Mouse (Mus musculus) C2C12 (cell line): ENCODE data around the gene Hist1h3a. TPM values are rescaled to one million over a fixed set of nuclear protein-coding genes. Genes with fewer than 3 reads are reported as not detected.

Experiments
- H3K27me3 ChIP-seq: one replicate; pipeline ENCODE4 v1.6.1; 2011; ENCODE audit not compliant: control insufficient read depth, insufficient read depth, insufficient read length
- H3K36me3 ChIP-seq: one replicate; pipeline ENCODE4 v1.6.1; 2011; ENCODE audit not compliant: control insufficient read depth, insufficient read depth
- H3K4me3 ChIP-seq: one replicate; pipeline ENCODE4 v1.5.1; 2011; ENCODE audit warnings: mild to moderate bottlenecking, control low read depth; ENCODE audit not compliant: poor library complexity, insufficient read depth, severe bottlenecking
- H3K79me2 ChIP-seq: one replicate; pipeline ENCODE4 v1.6.1; 2011; ENCODE audit not compliant: control insufficient read depth, insufficient read depth
- H3K79me3 ChIP-seq: one replicate; pipeline ENCODE4 v1.6.1; 2011; ENCODE audit warnings: low read depth, control low read depth
- H3ac ChIP-seq: one replicate; pipeline ENCODE3; 2011; ENCODE audit warnings: low read depth; ENCODE audit not compliant: control insufficient read depth, insufficient read length
- CEBPB ChIP-seq: IDR thresholded peaks from one replicate; pipeline ENCODE4 v1.6.1; 2011; ENCODE audit warnings: low read depth, mild to moderate bottlenecking, control low read depth, moderate library complexity
- CTCF ChIP-seq: IDR thresholded peaks from one replicate; pipeline ENCODE4 v1.5.1; 2011; ENCODE audit not compliant: control insufficient read depth, insufficient read depth, insufficient read length
- FOSL1 ChIP-seq: IDR thresholded peaks from one replicate; pipeline ENCODE4 v1.8.0; 2011; ENCODE audit warnings: mild to moderate bottlenecking, low read length; ENCODE audit not compliant: poor library complexity, insufficient read depth, severe bottlenecking
- MAX ChIP-seq: IDR thresholded peaks from one replicate; pipeline ENCODE4 v1.6.1; 2011; ENCODE audit warnings: mild to moderate bottlenecking, control low read depth
- MYOD1 ChIP-seq: IDR thresholded peaks from one replicate; pipeline ENCODE4 v1.6.1; 2011; ENCODE audit warnings: low read depth; ENCODE audit not compliant: control insufficient read depth, insufficient read length
- MYOG ChIP-seq: IDR thresholded peaks from one replicate; pipeline ENCODE4 v1.6.1; 2011; ENCODE audit not compliant: control insufficient read depth, insufficient read length; ENCODE audit errors: extremely low read depth
- USF1 ChIP-seq: IDR thresholded peaks from one replicate; pipeline ENCODE4 v1.6.1; 2011; ENCODE audit warnings: low read depth, mild to moderate bottlenecking, control low read depth, moderate library complexity
- polyA plus RNA-seq: library from polyadenylated mRNA; unstranded; fragments of >200 nt; fragmentation: generic; extraction: Trizol; gene quantifications from one replicate; pipeline ENCODE4 v1.2.1, GENCODE M21; 2012; ENCODE audit warnings: missing spikeins

The Hist1h3a gene
- polyA plus RNA-seq, 1 experiment: 2.4 TPM

DNA sequence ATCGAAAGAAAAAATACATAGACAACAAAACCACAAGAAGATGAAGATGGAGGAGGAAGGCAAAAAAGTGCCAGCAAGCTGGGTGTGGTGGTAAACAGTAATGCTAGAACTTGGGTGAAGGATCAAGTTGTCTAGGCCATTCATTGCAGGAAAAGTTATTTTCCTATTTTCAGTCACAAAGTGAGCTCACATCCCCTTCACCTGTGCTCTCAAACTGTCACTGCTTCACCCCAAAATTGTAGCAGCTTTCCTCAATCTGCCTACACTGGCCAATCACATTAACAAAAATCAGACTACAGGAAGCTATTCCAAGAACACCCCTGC, 2.3 kb downstream of the Hist1h3a start:
- Histone ChIP-seq H3ac (peak overlapping the region; percentile 24), H3K27me3 (no peaks in the 10 kb centered on the region), H3K79me2 (no peaks in the 10 kb centered on the region), H3K36me3 (no peaks in the 10 kb centered on the region), H3K4me3 (no peak overlapping the region), H3K79me3 (no peaks in the 10 kb centered on the region)
- TF ChIP-seq MAX: no peak
- TF ChIP-seq MYOD1: no peak
- TF ChIP-seq MYOG: no peak
- TF ChIP-seq USF1: no peak
- TF ChIP-seq CTCF: no peak
- no peak for TF ChIP-seq CEBPB
- no peak for TF ChIP-seq FOSL1

DNA sequence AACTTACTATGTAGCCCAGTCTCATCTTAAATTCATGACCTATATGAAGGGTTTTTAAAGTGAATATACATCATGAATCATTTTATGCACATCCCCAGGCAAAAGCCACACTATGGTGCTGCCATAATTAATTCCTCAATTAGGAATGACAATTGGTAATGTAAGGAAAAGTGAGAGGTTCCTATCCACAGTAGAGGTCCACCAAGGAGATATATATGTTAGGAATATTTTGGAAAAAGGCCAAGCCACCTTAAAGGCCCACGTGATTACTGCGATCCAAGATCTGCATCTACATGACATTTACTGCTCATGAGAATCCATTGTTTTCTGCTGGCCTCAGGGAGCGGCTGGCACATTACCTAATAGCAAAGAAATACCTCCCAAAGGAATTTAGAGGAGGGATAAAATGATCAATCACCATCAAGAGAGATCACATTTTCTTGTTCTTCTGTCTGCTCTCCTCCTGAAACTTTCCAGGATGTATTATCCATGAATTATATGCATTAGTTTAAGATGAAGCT, 2.9 kb downstream of the Hist1h3a start:
- H3K79me3 ChIP-seq: no peaks in the 10 kb centered on the region
- H3K79me2 ChIP-seq: no peaks in the 10 kb centered on the region
- no peaks in the 10 kb centered on the region for H3K36me3 ChIP-seq
- H3K4me3 ChIP-seq: no peak overlapping the region
- H3ac ChIP-seq: no peak overlapping the region
- H3K27me3 ChIP-seq: no peaks in the 10 kb centered on the region
- TF ChIP-seq USF1: no peak

DNA sequence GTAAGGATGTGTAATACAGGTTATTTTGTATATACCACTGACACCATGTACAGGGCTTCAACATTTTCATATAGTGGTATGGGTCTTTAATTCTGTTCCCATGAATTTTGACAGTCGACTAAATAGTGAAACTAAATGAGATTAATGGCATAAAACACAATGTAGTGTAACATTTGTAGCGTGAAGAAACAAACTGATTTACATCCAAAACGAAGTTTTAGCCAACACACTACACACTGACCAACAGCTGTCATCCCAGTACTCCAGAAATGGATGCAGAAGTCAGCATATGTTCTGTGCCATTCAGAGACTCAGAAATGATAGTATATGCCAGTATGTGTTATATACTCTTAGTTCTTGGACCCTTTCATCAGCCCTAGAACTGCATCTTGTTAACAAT, 4.3 kb downstream of the Hist1h3a start:
- Histone ChIP-seq H3K79me2 (no peaks in the 10 kb centered on the region), H3K36me3 (no peaks in the 10 kb centered on the region), H3ac (no peak overlapping the region), H3K27me3 (no peaks in the 10 kb centered on the region), H3K4me3 (no peak overlapping the region), H3K79me3 (no peaks in the 10 kb centered on the region)
- TF ChIP-seq MYOG (no peak), FOSL1 (no peak), MYOD1 (no peak), USF1 (no peak)

DNA sequence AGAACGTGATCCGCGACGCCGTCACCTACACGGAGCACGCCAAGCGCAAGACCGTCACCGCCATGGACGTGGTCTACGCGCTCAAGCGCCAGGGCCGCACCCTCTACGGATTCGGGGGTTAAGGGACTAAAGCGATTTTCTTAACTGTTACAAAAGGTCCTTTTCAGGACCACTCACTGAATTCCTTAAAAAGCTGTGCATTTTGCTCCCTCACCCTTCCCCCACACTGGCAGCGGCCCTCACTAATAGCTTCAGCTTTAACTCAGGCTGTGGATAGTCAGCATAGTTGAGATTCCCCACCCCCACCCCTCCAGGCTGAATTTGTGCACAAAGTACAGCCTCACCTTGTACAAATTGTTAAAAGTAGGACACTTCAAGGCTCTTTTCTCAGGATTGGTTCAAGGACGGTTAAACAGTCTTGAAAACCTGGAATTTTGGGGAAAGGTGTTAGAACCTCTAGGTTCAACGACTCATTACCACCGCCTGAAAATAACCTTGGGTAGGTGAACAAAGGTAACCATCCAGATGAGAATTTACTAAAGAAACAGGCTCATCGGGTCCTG, 4.9 kb downstream of the Hist1h3a start:
- TF ChIP-seq MYOD1 (no peak), USF1 (no peak), FOSL1 (no peak), MAX (no peak), CTCF (no peak), CEBPB (no peak), MYOG (no peak)
- H3ac ChIP-seq: peak overlapping the region; percentile 56
- no peak overlapping the region for H3K4me3 ChIP-seq

DNA sequence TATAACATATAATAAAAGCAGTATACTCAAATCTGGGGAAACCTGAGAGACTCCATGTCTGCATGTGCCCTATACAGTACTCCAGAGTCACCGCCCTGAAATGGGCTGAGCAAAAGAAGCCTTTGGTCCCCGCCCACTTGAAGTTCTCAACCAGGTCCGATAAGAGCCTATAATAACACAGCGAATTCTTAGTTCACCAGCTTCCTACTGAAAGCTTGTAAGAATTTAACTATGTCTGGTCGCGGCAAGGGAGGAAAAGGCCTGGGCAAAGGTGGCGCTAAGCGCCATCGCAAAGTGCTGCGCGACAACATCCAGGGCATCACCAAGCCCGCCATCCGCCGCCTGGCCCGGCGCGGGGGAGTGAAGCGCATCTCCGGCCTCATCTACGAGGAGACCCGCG, 5.4 kb downstream of the Hist1h3a start, which contains the start of gene Hist1h4b:
Hist1h4b (plus strand) TSS at position 224 of the 400 bp plus-strand sequence.
- H3K4me3 ChIP-seq: no peak within 1 kb of the TSS
- H3K79me3 ChIP-seq: no peaks in the 10 kb centered on the region
- no peaks in the 10 kb centered on the region for H3K27me3 ChIP-seq
- no peaks in the 10 kb centered on the region for H3K79me2 ChIP-seq
- peak within 1 kb of the TSS; percentile 56 for H3ac ChIP-seq
- no peak for TF ChIP-seq CEBPB
- no peak for TF ChIP-seq MAX
- no peaks in the 10 kb centered on the region for H3K36me3 ChIP-seq

More for the DNA sequence above, 4.9 kb downstream of the Hist1h3a start:
- H3K79me3 ChIP-seq: no peaks in the 10 kb centered on the region
- H3K27me3 ChIP-seq: no peaks in the 10 kb centered on the region
- H3K79me2 ChIP-seq: no peaks in the 10 kb centered on the region
- no peaks in the 10 kb centered on the region for H3K36me3 ChIP-seq

DNA sequence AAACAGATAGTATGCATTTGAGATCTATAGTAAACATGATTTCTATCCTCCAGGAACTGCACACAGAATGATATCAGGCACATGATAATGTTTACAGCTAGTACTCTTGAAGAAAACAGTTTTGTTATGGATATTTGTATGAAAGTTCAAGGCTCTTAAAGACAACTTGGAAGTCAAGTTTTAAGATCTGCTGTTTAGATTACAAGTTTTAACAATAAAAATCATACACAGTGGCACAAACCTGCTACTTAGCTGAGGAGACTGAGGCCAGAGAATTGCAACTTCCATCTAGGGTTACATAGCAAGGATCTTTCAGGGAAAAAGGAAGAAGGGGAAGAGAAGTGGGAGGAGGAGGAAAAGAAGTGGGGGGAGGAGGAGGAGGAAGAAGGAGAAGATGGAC, 7.2 kb downstream of the Hist1h3a start:
- no peak for TF ChIP-seq USF1
- TF ChIP-seq CTCF: no peak
- TF ChIP-seq MAX: no peak
- TF ChIP-seq CEBPB: no peak
- no peak for TF ChIP-seq MYOG
- TF ChIP-seq MYOD1: no peak
- TF ChIP-seq FOSL1: no peak
- Histone ChIP-seq H3K4me3 (no peak overlapping the region), H3K27me3 (no peaks in the 10 kb centered on the region), H3K79me3 (no peaks in the 10 kb centered on the region), H3K79me2 (no peaks in the 10 kb centered on the region), H3K36me3 (no peaks in the 10 kb centered on the region), H3ac (no peak overlapping the region)
